Mouse (Mus musculus) intestine, embryonic 16.5 days (tissue): Measurements from ENCODE around the gene Psg22. TPM values are rescaled to one million over a fixed set of nuclear protein-coding genes. Genes with fewer than 3 reads are reported as not detected.
A peak's percentile ranks its signal among the peaks of the same experiment; 100 is the strongest.
"Not testable (repeated sequence)": the region's sequence is repeated elsewhere in the genome, so short reads cannot be mapped to it uniquely, and the experiment has no call there.

Experiments used
- ATAC-seq: fragments of 200-750 bp; cut with Nextera tagmentation; 2 replicates; pipeline ENCODE4 v1.8.0; 2017; ENCODE audit warnings: moderate TSS enrichment, moderate library complexity
- H3K27ac ChIP-seq: fragments of 300-500 bp; sonication (generic); 2 replicates; pipeline ENCODE4 v1.5.1; 2014; ENCODE audit warnings: mild to moderate bottlenecking, low read length
- H3K27me3 ChIP-seq: fragments of 300-500 bp; sonication (generic); replicated peaks from 2 replicates; pipeline ENCODE4 v1.6.1; 2014; ENCODE audit warnings: low read length, control low read depth, mixed read lengths; ENCODE audit not compliant: control insufficient read depth, insufficient read depth
- H3K36me3 ChIP-seq: fragments of 300-500 bp; sonication (generic); 2 replicates; pipeline ENCODE4 v1.6.1; 2014; ENCODE audit warnings: low read length, control low read depth; ENCODE audit not compliant: control insufficient read depth, insufficient read depth
- H3K4me1 ChIP-seq: fragments of 300-500 bp; sonication (generic); 2 replicates; pipeline ENCODE4 v1.6.1; 2014; ENCODE audit warnings: low read length, control low read depth, mixed read lengths; ENCODE audit not compliant: control insufficient read depth, insufficient read depth
- H3K4me2 ChIP-seq: fragments of 300-500 bp; sonication (generic); 2 replicates; pipeline ENCODE4 v1.6.1; 2014; ENCODE audit warnings: low read depth, low read length, control low read depth
- H3K4me3 ChIP-seq: fragments of 300-500 bp; sonication (generic); 2 replicates; pipeline ENCODE4 v1.5.1; 2014; ENCODE audit warnings: mild to moderate bottlenecking, low read length
- H3K9ac ChIP-seq: fragments of 300-500 bp; sonication (generic); 2 replicates; pipeline ENCODE4 v1.6.1; 2014; ENCODE audit warnings: low read depth, low read length
- H3K9me3 ChIP-seq: fragments of 300-500 bp; sonication (generic); 2 replicates; pipeline ENCODE4 v1.6.1; 2016; ENCODE audit warnings: low read length, control low read depth; ENCODE audit not compliant: control insufficient read depth
- WGBS: fragments of 180-500 bp; shearing (Covaris S2); extraction: QIAGEN DNeasy Blood & Tissue Kit; methylation state at CpG from one replicate; pipeline ENCODE4 v1.1.7; 2014; 5-methylcytosine and 5-hydroxymethylcytosine counted together
- polyA plus RNA-seq: library from polyadenylated mRNA; unstranded; fragments of >200 nt; fragmentation: Nextera tagmentation; extraction: Ambion mirVana; gene quantifications from 2 replicates; pipeline ENCODE4 v1.2.1, GENCODE M21; 2015

Gene Psg22
- polyA plus RNA-seq, 1 experiment from 2014 or later: not detected

DNA sequence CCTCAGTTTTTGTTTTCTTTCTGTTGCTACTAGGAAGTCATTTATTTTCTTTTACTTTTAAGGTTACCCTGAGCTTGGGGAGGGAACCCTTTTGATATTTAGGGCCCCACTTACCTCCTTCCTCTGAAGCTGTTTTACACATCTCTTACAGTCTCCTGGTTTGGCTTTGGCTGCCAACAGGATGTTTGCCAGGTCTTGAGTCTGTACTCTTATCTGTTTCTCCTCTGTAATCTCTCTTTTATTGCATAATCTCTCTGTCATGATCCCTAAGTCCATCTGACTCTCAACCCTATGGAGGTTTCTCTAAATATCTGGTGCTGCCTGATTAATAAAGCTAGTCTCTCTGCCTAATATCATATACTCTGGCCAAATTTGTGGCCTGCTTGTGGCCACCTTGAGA is 15.2 kb downstream of the Psg22 start:
- Histone ChIP-seq H3K4me3 (no peak overlapping the region), H3K27ac (no peak overlapping the region), H3K9ac (no peak overlapping the region), H3K4me1 (no peaks in the 10 kb centered on the region), H3K27me3 (no peaks in the 10 kb centered on the region), H3K36me3 (no peaks in the 10 kb centered on the region), H3K9me3 (no peaks in the 10 kb centered on the region), H3K4me2 (no peak overlapping the region)
- ATAC-seq: no peak

- Histone ChIP-seq H3K4me3 (no peak overlapping the region), H3K36me3 (no peaks in the 10 kb centered on the region), H3K4me1 (no peaks in the 10 kb centered on the region), H3K27me3 (no peaks in the 10 kb centered on the region), H3K27ac (no peak overlapping the region), H3K9ac (no peak overlapping the region), H3K4me2 (no peak overlapping the region), H3K9me3 (no peaks in the 10 kb centered on the region)
- ATAC-seq: no peak
- WGBS: 64% methylated on average over 1 of the region's 1 CpGs
These were observed 16.6 kb downstream of the Psg22 start for GRCm38 (mm10) chr7:18734451-18734850.

DNA sequence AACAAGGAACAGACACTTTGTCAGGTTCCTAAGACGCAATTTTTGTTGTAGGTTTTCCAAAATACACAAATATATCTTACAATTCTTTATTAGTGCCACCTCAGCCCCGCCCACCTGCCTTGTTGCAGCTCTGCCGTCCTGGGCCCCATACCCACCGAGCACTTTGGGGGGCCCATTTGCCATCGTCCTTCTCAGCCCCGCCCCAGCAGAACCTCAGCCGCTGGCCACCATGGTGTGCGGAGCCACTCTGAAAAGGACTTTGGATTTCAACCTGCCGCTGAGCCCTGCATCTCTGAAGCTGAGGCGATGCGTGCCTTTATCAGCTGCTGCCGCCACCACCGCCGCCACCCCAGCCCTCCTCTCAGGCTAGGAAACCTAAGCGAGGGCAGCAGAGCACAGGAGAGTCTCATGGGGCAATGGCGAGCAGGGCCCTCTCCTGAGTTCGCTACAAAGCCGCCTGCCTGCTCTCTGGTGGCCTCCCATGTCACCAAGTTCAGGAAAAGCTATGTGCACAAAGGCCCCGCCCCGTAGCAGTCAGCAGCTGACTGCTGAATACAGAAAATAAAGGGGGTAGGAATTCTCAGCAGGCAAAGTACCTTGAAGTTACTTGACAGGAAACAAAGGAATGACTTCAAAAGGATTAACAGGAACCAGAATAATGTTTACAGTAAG is 28.4 kb downstream of the Psg22 start:
- 8% methylated on average over 20 of the region's 20 CpGs for WGBS
- Histone ChIP-seq H3K9ac (peak overlapping the region; percentile 54), H3K27ac (no peak overlapping the region), H3K36me3 (no peaks in the 10 kb centered on the region), H3K4me1 (no peaks in the 10 kb centered on the region), H3K4me3 (peak overlapping the region; percentile 35), H3K9me3 (no peaks in the 10 kb centered on the region), H3K27me3 (peaks cover 7% of the 10 kb centered on the region; the same call in 1 of the 2 replicates), H3K4me2 (peak overlapping the region; percentile 50)
- ATAC-seq: peak; percentile 80

DNA sequence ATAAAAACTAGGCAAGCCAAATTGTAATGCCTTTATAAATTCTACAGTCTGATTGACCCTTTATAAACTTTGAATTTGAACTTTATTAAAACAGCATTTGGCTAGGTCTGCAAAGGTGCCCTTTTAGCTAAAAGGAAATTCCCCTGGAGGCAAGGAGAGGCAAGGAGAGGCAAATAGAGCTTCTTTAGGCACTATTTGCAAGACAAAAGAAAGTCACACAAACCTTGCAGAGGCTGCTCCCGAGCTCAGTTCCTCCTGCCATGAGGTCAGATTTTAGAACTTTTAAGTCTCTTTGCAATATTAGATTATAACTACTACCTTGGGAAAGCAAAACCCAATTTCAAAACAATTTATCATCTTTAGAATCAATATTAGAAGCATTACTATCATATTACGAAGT is 29.5 kb downstream of the Psg22 start:
- H3K36me3 ChIP-seq, H3K4me2 ChIP-seq, H3K4me1 ChIP-seq, H3K27ac ChIP-seq, ATAC-seq, H3K9me3 ChIP-seq, H3K4me3 ChIP-seq, H3K27me3 ChIP-seq, H3K9ac ChIP-seq: not testable (repeated sequence)
- WGBS: 63% methylated on average over 2 of the region's 2 CpGs

DNA sequence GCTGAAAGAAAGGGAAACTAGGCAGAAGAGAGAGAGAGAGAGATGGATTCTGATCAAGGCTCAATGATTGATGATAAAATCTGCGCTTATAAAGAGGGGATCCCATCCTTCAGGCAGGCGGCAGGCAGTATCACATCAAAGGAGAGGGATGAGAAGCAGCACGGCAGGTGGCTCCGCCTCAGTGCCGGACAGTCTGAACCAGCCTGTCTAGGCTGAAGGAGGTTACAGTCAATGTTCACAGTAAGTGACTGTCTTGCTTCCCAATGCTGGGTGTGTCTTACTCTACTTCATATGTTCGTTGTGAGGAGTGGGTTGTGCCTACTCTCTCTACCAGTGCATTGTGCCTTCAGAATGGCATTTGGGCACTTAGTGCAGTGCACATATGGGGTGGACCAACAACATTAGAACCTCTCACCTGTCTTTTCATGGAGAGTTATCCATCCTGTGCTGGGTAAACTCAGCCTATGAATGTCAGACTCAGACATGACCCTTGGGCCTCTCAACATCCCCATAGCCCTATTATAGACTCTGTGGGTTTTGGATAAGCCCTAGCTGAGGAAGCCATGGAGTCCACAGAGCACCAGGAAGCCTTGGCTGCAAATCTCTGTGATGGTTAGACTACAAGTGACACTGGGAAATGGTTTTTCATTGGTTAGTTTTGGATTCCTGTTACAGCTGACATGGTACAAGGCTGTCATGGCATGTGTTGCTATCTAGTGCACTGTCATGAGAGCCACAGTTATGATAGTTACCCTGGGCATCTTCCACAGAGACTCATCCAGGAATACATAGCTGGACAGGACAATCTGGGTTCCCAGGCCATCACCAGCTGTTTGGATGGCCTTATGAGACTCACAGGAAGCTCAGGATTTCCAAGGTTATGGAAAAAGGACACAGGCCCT is 31.4 kb downstream of the Psg22 start:
- ATAC-seq: peak; percentile 33
- Histone ChIP-seq H3K27ac (no peak overlapping the region), H3K9me3 (no peaks in the 10 kb centered on the region), H3K9ac (no peak overlapping the region), H3K36me3 (no peaks in the 10 kb centered on the region), H3K4me3 (no peak overlapping the region), H3K27me3 (peaks cover 7% of the 10 kb centered on the region; the same call in 1 of the 2 replicates), H3K4me1 (no peaks in the 10 kb centered on the region), H3K4me2 (no peak overlapping the region)
- WGBS: 25% methylated on average over 6 of the region's 6 CpGs

DNA sequence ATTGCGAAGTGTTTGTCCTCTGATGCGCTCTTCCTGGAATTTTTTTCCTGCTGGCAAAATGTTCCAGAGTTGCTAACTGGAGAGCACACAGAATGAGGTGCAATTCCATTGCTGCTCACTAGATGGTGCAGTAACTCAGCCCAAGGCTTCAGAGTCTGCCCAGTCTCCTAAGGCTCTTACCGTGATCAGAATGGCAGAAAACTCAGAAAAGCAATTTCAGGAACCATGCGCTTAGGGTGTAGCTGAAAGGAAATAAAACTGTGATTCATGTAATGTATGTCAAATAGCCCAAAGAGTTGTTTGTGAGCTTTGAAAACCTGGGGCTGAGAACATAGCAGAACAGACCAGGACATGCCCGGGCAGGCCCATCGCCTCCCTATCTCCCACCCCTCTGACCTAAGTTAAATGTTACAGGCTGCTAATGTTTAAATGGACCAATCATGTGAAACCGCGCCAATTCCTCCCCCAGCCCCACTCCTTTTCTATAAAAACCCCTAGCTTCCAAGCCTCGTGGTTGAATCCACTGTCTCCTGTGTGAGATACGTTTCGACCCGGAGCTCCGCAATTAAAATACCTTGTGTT is 32.1 kb downstream of the Psg22 start:
- H3K27me3 ChIP-seq, H3K27ac ChIP-seq, H3K36me3 ChIP-seq, H3K4me3 ChIP-seq, H3K9me3 ChIP-seq, H3K9ac ChIP-seq, H3K4me1 ChIP-seq, H3K4me2 ChIP-seq: not testable (repeated sequence)
- peak; percentile 77 for ATAC-seq
- WGBS: 51% methylated on average over 11 of the region's 13 CpGs

DNA sequence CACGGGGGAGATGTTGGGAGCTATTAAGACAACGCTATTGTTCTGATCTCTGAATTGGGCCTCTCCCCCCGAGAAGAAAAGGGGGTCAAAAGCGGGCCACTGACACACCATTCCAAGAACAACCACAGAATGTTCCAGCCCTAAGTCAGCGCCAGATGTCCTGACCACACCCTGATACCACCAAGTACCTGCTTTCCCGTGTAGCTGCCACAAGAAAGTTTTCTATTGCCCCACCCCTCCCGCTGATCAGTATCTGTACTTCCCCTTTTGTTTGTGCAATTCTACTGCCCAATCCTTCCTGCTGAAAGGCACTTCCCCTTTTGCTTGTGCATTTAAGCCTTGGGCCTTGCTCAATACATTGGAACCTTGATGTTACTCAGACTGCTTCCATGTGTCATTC is 42.3 kb downstream of the Psg22 start:
- H3K36me3 ChIP-seq, ATAC-seq, H3K9ac ChIP-seq, H3K27me3 ChIP-seq, H3K4me2 ChIP-seq, H3K27ac ChIP-seq, H3K4me3 ChIP-seq, H3K9me3 ChIP-seq, H3K4me1 ChIP-seq: not testable (repeated sequence)
- 85% methylated on average over 7 of the region's 7 CpGs for WGBS

GRCm38 (mm10) chr7:18762885-18763284 is 45.0 kb downstream of the Psg22 start:
- H3K36me3 ChIP-seq, H3K9ac ChIP-seq, H3K4me1 ChIP-seq, H3K27ac ChIP-seq, H3K4me3 ChIP-seq, ATAC-seq, H3K4me2 ChIP-seq, H3K9me3 ChIP-seq, H3K27me3 ChIP-seq: not testable (repeated sequence)
- no CpG with 5 or more reads among the region's 2 CpGs for WGBS
